Mouse (Mus musculus): ENCODE results near the gene Slc38a2.

GRCm38 (mm10) chr15:96744153-96744881, 44.8 kb upstream of the Slc38a2 start:
- TF ChIP-seq POLR2A (IDR thresholded peaks at IDR 0.05; ENCODE audit: borderline replicate concordance, low read depth, low read length) (no peak), CTCF (IDR thresholded peaks at IDR 0.05; ENCODE audit: low read depth, low read length) (no peak)
